ENCODE assay signal across 26 mouse cellular contexts in the genomic region with DNA sequence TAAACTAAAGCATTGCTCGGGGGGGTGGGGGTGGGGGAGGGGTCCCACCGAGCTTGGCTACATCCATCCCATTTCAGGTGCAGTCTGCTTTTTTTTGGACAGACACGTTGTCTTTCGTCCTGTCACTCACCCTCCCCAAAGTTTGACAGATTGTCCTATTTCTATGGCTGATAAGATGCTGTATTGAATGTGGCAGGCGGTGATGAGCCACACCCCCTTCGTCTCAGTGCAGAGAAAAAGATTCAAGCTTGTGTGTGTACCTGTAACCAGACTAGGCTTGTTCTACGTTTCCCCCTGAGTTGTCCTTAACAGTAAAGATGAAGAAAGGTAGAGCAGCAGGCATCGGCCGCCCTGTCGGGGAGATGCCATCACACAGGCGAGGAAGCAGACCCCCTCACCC. TPM values are rescaled to one million over a fixed set of nuclear protein-coding genes. Genes with fewer than 3 reads are reported as not detected.
"Had no signal": no experiment of that assay in that cellular context is flagged by ENCODE, and none has a peak within 500 bp of the region (broad histone marks: within the 10 kb centered on the region; RNA-seq: fewer than 3 reads in every experiment).

No protein-coding gene starts in this region.

- H3K9me3 ChIP-seq: liver, embryonic 15.5 days; lung, embryonic 15.5 days; megakaryocyte, embryonic 14.5 days; midbrain, embryonic 10.5 days; midbrain, embryonic 12.5 days; neural tube, embryonic 13.5 days; neural tube, embryonic 15.5 days had no signal

- ATAC-seq: lung, postnatal 0 days; midbrain, embryonic 16.5 days had no signal

- H3K4me2 ChIP-seq: liver, embryonic 15.5 days; lung, embryonic 15.5 days; midbrain, embryonic 12.5 days; neural tube, embryonic 13.5 days; neural tube, embryonic 15.5 days had no signal

- DNase-seq: lung, adult 2 months; lung, postnatal 14 days; lung, postnatal 4 days; midbrain, embryonic 14.5 days; retina, postnatal 1 day; right cerebral cortex, adult 18-20 months; right cerebral cortex, postnatal 25 days; right cerebral cortex, postnatal 4 days; spleen, adult 18-20 months; thymus, adult 18-20 months; thymus, postnatal 14 days; thymus, postnatal 36 days had no signal

- H3K36me3 ChIP-seq: neural tube, embryonic 15.5 days had no signal

- H3K27me3 ChIP-seq: liver, embryonic 15.5 days; lung, embryonic 15.5 days; megakaryocyte, embryonic 14.5 days; midbrain, embryonic 12.5 days; neural tube, embryonic 13.5 days; neural tube, embryonic 15.5 days had no signal

- H3K27ac ChIP-seq: liver, embryonic 15.5 days; lung, embryonic 15.5 days; midbrain, embryonic 10.5 days; midbrain, embryonic 12.5 days; neural tube, embryonic 13.5 days; neural tube, embryonic 15.5 days had no signal

- H3K4me1 ChIP-seq: lung, embryonic 15.5 days; midbrain, embryonic 10.5 days; midbrain, embryonic 12.5 days; neural tube, embryonic 13.5 days; neural tube, embryonic 15.5 days had no signal

- H3K4me3 ChIP-seq: liver, embryonic 15.5 days; lung, embryonic 15.5 days; megakaryocyte, embryonic 14.5 days; midbrain, embryonic 10.5 days; midbrain, embryonic 12.5 days; myocyte; neural tube, embryonic 13.5 days; neural tube, embryonic 15.5 days had no signal

- H3K9ac ChIP-seq: liver, embryonic 15.5 days; lung, embryonic 15.5 days; midbrain, embryonic 12.5 days; neural tube, embryonic 13.5 days; neural tube, embryonic 15.5 days had no signal

RNA-seq across cellular contexts. Expression of gene 9930022D16Rik, which starts 37.5 kb away (rescaled TPM):
- polyA plus RNA-seq: liver, embryonic 15.5 days; lung, adult 2 months; lung, embryonic 15.5 days; midbrain, embryonic 10.5 days; midbrain, embryonic 12.5 days; midbrain, embryonic 14.5 days; midbrain, embryonic 16.5 days; myocyte; neural tube, embryonic 11.5 days; neural tube, embryonic 13.5 days; small intestine, adult 2 months; stomach, embryonic 14.5 days; stomach, embryonic 16.5 days had no signal
